Mouse (Mus musculus) adipocyte (in vitro differentiated cells): ENCODE results near the gene Ift22.
"Not testable (repeated sequence)": the region's sequence is repeated elsewhere in the genome, so short reads cannot be mapped to it uniquely, and the experiment has no call there.

Experiments used
- DNase-seq: peaks from one replicate; pipeline ENCODE4 v3.0.0-alpha.2; 2016; ENCODE audit warnings: low spot score

Gene Ift22

GRCm38 (mm10) chr5:136949551-136950336 lies 41.8 kb downstream of the Ift22 start:
- not testable (repeated sequence) for DNase-seq

- no peak for DNase-seq
Observed at GRCm38 (mm10) chr5:136950521-136950920, 42.6 kb downstream of the Ift22 start.

- no peak for DNase-seq
Observed at GRCm38 (mm10) chr5:136952153-136952552, 44.2 kb downstream of the Ift22 start.

GRCm38 (mm10) chr5:136953015-136953414 lies 45.1 kb downstream of the Ift22 start, which contains the start of gene Fis1:
Gene Fis1 (plus strand): TSS chr5:136953275.
- DNase-seq: peak; percentile 100

- peak; percentile 89 for DNase-seq
Observed at GRCm38 (mm10) chr5:136953440-136953951, 45.5 kb downstream of the Ift22 start.

GRCm38 (mm10) chr5:136955622-136956021 lies 47.7 kb downstream of the Ift22 start:
- DNase-seq: no peak

- no peak for DNase-seq
Observed at GRCm38 (mm10) chr5:136957250-136957649, 49.3 kb downstream of the Ift22 start.

GRCm38 (mm10) chr5:136958991-136959605 lies 51.1 kb downstream of the Ift22 start:
- DNase-seq: no peak

GRCm38 (mm10) chr5:136960053-136960452 lies 52.1 kb downstream of the Ift22 start:
- peak; percentile 51 for DNase-seq

- no peak for DNase-seq
Observed at GRCm38 (mm10) chr5:136961334-136961982, 53.5 kb downstream of the Ift22 start.

- peak; percentile 97 for DNase-seq
Observed at GRCm38 (mm10) chr5:136961983-136962461, 54.1 kb downstream of the Ift22 start.

- peak; percentile 91 for DNase-seq
Observed at GRCm38 (mm10) chr5:136962501-136962900, 54.6 kb downstream of the Ift22 start.

GRCm38 (mm10) chr5:136962966-136963540 lies 55.1 kb downstream of the Ift22 start:
- DNase-seq: no peak
